Mouse (Mus musculus): ENCODE measurements at regions not wholly inside any gene's neighbourhood (a gene's known extent, or its start where the extent isn't known, plus 50 kb on each side); places are given as distances from the start of the nearest gene placed in this dataset.

DNA sequence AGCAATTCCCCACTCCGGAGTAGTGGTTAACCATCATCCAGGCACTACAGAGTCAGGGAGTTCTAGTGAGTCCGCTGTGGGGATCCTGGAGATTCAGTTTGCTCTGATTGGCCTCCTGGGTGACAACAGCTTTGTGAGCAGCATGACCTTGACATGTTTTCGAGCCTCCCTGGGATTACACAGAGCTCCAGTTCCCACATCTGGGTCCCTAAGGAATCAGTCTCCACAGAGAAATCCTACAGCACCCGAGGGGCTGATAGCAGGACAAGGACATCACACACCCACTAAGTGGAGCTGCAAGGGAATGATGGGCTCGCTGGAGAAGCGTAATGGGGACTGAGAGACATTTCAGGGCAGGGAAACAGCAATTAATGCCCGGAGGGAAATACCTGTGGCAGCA is 351.5 kb upstream of the Mgmt start:
- DNase-seq (ENCODE audit: low spot score), result no peak

DNA sequence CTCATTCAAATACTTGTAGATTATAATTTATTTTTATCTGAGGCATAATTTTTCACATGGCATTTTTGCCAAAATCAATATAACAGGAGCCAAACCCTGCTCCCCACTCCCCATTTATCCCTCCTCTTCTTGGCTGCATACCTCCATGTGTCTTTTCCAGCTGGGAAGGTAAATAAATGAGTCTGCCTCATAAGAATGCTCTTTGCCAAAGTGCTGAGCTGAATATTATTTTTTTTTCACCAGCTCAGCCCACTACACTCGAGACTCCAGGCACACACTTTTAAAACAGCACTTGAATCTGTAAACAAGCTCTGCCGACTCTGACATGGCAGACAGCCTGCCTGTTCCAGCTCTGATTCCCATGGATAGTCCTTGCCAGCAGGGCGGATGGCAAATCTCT is 346.6 kb upstream of the Mgmt start:
- no peak for DNase-seq (ENCODE audit: low spot score)

DNA sequence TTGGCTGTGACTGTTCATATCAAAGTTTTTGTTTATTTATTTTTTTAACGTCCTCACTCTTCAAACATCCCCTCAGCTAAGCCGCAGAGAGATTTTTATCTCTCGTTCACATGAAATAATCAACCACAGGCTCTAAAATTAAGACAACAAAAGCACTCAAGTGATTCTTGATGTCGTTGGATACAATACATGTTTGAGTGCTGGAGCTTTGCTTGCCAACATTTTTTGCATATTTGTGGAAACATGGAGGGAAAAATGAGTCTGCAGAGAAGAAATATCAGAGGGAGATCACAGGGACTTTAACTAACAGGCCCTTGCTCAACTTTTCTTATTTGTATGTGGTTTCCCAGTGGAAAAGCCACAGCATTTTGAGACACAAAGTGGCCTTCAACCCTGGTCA is 338.0 kb upstream of the Mgmt start:
- no peak for DNase-seq (ENCODE audit: low spot score)

DNA sequence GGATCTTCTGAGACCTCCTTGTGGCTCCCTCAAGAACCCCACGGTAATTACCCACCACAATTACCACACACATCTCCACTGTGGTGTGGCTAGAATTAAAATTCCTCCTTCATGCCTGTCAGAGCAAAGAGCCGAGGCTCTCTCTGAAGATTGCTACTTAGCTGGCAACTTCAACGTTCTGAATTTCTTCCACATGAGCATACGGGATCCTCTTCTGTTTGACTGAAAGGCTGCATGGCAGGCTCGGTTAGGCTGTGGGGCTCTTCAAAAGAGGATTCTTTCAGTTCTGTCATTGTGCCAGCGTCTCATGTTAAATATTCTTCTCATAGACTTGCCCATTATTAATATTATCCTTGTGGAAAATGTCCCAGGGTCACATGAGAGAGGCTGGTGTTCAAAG is 334.9 kb upstream of the Mgmt start:
- DNase-seq (ENCODE audit: low spot score), result no peak

DNA sequence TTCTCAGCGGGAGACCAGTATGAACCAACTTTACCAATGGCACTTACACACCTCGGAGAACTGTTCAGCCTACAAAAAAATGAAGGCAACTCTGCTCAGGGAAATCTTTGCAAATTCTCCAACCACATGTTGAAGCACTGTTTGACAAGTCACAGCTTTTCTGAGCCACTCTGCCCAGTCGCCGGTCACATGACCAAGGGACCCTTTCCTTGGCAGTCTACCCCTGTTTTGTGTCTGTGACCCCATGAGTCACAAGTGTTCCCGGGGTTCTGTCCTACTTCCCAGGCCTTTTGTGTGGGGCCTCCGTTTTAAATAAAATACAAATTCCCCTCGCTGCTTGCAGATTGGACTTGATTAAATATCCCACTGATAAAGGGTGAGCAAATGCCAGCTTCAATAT is 323.5 kb upstream of the Mgmt start:
- DNase-seq (ENCODE audit: low spot score), result no peak

DNA sequence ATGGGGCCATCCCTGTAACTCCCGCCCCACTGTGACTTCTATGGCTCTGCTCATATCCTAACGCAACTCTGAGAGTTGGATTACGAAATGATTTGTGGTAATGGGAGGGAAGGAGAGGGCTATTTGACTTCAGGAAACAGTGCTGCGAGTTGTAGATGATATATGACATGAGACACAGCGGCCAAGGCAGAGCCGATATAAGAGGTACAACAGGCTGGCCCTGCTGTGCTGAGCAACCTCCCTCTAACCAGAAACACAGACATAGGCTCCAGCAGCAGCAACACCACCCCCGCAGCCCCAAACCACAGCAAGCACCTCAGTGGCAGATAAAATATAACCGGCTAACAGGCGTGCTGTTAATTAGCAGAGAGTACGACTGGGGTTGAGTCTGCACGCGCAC is 312.5 kb upstream of the Mgmt start:
- DNase-seq (ENCODE audit: low spot score), result no peak

DNA sequence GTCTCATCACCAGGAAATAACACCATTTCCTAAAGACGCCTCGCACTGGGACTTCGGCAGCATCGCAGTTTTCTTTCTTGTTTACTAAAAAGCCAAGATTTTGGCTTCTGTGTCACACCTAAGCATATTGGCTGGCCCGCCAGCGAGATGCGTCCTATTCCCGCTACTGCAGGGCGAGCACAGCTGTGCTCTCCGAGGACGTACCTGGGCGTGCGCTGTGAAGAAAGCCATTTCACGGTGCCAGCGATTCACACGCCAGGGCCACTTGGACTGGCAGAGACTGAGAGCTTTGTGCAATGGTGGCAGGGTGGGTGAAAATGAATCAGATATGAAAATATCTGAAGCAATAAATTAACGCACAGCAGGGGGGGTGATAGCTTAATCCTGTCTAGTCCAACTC is 310.1 kb upstream of the Mgmt start:
- DNase-seq (ENCODE audit: low spot score), result no peak

DNA sequence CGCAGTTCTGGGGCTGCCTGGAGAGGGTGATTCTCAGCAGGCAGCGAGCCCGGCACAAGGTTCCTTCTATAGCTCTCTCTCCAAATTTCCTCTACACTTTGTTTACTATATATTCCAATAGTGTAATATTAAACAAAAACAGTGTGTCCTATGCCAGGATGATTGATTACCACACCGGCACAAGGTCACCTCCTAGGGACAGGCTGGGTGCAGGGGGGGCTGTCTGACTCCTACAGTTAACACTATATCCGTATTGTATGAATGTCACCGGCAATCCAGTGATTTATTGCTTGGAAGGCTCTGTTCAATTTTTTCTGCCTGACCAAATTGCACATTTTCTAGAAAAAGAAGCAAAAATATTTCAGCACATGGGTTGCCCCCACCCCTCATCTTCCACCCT is 305.9 kb upstream of the Mgmt start:
- DNase-seq (ENCODE audit: low spot score), result no peak

DNA sequence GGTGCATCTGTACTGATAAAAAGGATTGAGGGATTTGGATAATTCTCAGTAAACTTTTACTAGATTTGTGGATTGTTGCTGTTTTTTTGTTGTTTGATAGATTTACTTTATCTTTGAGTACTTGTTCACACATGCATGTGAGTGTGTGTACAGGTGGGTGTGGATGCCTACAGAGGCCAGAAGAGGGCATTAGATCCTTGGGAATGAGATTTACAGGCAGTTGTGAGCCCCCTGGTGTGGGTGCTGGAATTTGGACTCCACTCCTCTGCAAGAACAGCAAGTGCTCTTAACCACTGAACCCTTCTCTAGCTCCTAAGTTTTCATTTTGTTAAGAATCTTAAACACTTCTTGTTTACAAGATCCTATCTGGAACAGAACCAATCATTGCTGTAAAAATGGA is 303.5 kb upstream of the Mgmt start:
- DNase-seq (ENCODE audit: low spot score), result no peak

DNA sequence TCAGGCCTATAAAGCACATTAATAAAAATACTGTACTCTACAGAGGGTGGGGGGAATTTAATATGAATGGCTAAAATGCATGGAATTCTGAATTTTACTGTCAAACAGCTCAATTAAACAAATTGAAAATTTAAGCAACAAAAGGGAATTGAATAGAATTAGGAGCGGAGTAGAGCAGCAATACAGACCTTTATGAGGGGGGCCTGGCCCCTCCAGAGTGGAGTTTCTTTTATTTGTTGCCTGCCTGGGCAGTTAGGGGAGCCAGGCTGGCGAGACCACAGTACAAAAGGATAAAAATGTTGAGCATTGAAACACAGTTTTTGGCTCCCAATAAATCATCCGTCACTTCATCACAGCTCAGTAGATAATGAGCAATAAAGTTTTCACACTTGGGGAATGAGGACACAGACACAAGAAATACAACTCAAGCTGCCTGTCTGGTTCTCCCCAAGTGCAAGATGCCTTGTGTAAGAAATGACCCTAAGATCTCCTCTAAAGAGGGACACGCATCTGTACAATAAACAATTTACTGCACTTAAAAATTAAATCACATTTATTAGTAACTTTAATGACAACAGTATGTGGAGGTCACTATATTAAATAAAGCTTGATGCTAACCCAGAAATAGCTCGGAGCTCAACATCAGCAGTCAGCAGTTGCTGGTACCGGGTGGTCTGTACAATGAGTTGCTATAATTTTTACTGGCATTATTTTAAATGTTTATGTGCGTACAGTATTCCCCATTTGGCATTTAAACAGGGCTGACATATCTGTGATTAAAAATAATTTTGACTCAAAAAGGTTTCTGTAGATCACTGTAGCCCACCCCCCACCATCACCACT is 286.9 kb upstream of the Mgmt start:
- DNase-seq (ENCODE audit: low spot score), result no peak

DNA sequence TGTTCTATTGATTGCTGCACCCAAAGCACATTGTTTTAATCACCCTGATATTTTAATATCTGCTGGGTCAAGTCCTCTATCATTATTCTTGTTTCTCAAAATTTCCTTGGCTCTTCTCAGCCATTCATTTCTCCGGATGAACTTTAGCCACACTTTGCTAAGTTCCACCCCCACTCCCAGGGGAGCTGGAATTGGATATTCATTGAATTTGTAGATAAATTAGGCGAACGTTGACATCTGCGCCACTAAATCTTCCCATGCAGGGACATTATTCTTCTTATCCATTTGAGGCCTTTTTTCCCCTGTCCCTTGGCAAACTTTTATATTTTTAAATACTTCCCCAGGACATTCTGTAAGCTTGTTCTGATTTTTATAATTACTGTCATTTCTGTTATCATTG is 280.9 kb upstream of the Mgmt start:
- DNase-seq (ENCODE audit: low spot score), result no peak

DNA sequence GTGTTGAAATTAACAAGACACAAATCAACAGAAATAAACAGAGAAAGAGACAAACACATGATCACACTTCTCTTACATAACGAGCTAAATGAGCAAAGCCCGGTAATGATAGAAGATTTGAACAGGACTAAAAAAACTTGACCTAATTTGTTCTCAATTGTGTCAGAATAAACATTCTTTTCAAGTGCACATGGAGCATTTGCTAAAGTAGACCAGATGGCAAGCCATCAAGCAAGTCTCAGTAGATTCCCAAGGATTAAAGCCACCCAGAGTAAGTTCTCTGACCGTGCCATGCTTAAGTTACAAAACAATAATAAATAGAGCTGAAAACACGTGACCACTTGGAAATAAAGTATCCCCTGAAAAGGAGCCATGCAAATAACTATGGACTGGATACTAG is 269.9 kb upstream of the Mgmt start:
- DNase-seq (ENCODE audit: low spot score), result no peak

DNA sequence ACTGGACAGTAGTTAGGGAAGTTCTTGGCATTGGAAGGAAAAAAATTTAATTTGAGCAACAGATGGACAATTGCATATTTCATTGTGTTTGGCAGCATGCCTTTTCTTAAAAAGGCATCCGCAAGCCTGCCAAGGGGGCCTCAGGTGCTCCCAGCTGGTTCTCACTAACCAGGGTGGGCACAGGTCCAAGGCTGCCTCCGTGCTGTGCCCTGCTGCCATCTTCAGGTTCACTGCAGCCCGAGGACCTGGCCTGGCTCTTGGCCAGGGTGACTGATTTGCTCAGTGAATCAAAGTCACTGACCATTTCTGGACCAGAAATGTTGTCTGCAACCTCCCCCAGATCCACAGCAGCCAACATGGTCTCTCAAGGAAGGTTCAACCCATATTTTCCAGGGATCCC is 263.3 kb upstream of the Mgmt start:
- no peak for DNase-seq (ENCODE audit: low spot score)

DNA sequence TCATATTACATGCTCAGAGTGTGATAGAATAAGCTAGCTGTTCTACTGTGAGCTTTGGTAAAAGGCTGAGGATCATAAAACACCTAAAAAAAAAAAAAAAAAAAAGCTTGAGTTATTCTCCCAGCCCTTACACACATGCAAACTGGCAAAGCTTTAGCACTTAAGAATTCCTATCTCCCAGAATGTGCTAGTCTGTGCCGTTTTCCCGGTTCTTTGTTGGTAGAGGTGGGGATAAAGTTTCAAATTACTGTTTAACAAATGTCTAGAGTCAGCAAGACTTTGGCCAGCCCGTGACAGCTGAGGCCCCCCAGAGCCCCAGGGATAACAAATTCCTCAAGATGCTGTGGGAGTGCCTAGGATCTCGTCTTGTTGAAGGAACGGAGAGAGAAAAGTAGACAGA is 254.3 kb upstream of the Mgmt start:
- no peak for DNase-seq (ENCODE audit: low spot score)

DNA sequence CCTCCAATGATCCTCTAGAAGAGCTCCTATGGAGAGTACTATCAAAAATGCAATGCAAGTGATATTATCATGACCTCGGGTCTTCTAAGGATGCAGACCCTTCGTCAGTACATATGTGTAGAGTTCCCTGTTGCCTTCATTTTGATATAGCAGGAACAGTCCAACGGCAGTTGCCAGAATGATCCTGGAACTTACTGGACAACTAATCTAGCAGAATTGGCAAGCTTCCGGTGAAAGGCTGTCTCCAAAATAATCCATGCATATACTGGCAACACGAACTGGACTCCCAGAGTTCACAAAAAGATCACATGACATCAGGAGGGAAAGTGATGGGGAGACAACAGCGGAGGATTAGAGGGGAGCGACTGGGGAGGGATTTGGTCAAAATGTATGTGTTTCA is 253.6 kb upstream of the Mgmt start:
- DNase-seq (ENCODE audit: low spot score), result no peak

DNA sequence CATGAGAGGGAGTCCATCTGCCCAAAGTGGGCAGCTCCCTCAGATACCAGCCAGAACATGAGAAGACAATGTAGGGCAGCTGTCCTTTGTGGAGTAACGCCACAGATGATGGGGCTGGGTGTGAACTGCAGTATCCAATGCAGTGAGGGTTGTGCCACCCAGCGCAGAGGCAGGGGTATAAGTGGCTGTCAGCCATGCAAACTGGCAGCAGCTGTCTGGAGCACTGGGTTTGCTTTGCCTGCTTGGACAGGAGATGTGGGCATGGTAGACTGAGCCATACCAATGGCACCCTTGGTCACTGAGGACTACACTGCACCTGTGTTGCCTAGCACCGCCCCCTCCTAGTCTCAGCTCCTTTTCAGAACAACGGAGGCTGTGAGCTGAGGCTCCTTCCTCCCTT is 244.6 kb upstream of the Mgmt start:
- no peak for DNase-seq (ENCODE audit: low spot score)

DNA sequence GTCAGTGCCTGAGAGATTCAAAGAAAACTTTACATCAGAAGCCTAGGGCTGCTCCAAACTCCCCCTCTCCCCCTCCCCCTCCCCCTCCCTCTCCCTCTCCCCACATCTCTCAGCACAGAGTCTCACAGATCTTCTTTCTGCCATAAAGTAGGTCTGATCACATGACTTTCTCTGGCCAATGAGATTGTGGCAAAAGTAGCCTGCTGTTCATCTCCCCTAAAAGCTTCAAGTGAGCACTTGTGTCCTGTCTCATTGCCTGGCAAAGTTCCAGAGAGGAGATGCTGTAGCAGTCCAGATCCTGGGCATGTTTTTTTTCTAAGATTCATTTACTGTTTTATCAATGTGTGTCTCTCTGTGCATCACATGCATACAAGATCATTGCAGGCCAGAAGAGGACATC is 234.5 kb upstream of the Mgmt start:
- DNase-seq (ENCODE audit: low spot score), result no peak

DNA sequence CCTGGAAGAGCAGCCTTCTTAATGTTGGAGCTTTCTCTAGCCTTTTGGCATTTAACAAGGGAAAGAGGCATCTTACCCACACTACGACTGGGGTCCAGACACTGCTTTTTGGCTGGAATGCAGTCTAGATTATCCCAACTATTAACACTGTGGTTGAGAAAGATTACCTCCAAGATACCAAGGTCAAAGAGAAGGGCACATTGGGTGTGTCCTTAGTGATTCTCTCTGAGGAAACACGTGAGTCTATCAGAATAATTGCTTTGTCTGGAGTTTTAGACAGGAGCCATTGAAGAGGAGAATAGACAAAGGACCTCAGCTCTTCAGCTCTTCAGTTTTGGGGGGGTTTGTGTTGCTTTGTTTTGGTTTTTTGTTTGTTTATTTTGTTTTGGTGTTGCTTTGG is 234.0 kb upstream of the Mgmt start:
- DNase-seq (ENCODE audit: low spot score), result no peak

DNA sequence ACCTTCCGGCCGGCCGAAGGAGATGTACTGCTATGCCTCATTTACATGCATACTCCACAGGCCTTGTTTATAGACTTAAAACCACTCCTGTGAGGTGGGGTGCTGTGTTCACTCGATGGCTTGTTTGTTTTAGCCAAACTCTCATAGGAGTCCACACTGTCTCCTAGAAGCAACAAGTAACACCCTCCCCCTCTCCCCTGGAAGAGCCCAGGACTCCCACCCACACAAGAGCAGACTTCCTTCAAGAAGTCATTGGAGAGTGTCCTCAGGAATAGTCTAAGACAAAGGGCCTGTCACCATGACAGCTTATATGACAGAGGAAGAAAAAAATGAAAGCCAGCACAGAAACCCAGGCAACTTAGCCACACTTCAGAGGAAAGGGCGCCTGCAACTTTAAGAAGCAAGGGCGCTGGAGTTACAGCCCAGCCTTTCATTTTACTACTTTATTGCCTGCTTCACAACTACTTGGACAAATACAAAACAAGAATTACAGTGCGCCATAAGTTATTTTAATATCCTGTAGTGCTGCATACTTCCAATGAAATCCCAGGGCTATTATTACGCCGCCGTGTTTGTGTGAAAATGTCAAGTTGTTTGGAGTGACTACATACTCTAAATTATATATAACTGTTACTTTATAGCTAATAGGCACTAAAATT is 229.9 kb upstream of the Mgmt start:
- DNase-seq (ENCODE audit: low spot score), result no peak

DNA sequence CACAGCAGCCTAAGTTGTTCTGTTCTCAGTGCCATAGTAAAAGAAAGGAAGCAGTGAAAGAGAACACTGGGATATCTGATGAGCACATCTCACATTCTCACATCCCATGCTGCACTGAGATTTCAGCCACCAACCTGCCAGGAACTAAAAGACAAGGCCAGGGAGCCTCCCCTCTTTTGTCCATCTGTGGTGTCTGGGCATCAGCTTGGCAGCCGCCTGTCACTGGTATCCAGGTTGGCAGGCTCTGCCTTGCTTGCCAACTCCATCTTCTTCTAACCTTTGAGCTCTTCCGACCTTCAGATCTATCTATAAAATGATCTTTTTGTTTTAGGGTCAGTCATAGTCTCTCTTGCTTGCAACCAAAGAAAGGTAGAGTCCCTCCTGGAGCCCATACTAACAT is 228.5 kb upstream of the Mgmt start:
- DNase-seq (ENCODE audit: low spot score), result no peak

DNA sequence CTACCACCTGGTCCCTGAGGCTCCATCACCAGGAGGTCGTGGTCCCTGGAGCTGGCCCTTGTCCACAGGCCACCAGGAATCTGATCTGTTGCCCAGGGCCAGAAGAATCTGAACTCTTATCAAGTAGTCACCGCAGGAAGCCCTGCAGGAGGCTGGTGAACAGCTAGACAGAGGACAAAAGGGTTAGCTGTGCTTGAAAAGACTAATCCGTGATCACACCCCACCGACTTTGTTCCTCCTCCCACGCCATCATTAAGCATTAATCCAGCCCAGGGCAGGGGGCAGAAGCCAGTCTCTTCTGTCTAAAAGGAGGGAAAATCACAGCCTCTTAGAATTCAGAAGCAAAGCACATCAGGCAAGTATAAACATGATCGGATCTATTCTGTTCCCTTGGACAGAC is 227.7 kb upstream of the Mgmt start:
- DNase-seq (ENCODE audit: low spot score), result no peak

DNA sequence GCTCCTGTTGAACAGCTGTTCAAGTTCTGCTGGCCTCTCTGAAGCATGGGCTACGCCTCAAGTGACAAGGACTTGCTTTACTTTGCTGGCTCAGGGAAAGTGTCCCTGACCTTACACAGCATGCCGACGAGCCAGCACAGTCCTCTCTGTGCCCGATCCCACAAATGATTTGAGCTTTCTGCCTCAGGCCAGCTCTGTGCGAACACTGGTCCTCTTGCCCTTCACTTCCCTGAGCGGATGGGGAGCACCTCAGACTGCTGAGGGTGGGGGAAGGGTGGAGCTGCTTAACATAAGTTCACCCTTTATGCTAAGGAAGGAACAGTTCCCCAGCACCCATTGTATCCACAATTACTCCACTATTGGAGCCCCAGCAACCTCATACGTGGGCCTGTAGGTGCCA is 223.7 kb upstream of the Mgmt start:
- no peak for DNase-seq (ENCODE audit: low spot score)

DNA sequence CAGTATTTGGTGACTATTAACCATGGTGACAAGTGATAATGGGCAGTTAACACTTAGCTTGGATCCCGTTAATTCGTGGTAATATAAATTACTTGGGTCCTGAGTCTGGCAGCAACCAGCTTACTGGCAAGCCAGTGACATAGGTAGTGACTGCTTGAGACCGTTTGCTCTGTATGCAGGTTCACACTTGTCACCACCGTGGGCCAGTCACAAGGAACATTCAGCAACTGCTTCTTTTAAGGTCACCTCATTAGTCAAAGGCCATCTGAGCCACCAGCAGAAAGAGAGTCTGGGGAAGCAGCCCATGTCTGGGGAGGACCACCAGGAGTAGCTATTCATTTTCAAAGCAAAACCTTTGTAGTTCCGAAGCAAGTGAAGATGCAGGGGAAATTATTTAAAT is 220.3 kb upstream of the Mgmt start:
- DNase-seq (ENCODE audit: low spot score), result no peak

DNA sequence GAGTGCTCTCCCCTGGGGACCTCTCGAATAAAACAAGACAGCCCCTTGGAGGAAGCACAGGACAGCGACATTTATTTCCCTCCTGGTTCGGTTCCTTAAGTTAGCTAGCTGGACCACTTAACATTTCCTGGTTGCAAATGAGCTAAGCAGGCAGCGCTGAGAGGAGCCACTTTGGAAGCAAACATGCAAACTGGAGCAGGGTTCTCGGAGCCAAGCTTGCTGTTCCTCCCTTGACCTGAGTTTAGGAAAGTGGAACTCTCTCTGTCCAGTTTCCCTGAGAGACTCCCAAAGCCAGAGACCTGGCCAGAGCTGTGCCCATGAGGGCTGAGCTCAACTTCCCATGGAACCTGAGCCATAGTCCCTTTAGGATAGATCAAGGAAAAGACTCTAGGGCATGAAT is 219.4 kb upstream of the Mgmt start:
- no peak for DNase-seq (ENCODE audit: low spot score)
